Mouse (Mus musculus): ENCODE data around the gene Prr30.

DNA sequence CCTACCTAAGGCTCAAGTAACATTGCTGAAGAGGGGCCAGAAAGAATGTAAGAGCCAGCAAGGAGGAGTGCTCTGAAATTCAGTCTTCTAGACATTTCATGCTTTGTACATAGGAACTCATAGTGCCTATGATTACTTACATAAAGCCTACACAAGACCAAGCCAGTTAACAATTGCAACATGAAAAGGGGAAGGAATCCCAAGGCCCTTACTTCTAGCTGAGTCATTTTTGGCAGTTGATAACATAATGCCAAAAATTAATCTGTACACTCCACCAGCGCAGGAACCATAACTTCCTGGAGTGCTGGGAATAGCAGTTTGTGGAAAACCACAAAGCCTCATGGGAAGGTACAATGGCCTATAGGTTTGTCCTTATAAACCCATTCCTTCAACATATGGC, 37.8 kb upstream of the Prr30 start:
- TF ChIP-seq POLR2A (IDR thresholded peaks at IDR 0.05; ENCODE audit: borderline replicate concordance, extremely low read depth, low read depth, low read length), result no peak
- TF ChIP-seq CTCF (IDR thresholded peaks at IDR 0.05; ENCODE audit: insufficient read depth, low read length), result no peak

Measured in lung, adult 2 months (tissue).